Mouse (Mus musculus): Measurements from ENCODE around the gene Scamp1. TPM values are rescaled to one million over a fixed set of nuclear protein-coding genes. Genes with fewer than 3 reads are reported as not detected.

Gene Scamp1
- total RNA-seq, 1 experiment from 2014 or later = 12.9 TPM

DNA sequence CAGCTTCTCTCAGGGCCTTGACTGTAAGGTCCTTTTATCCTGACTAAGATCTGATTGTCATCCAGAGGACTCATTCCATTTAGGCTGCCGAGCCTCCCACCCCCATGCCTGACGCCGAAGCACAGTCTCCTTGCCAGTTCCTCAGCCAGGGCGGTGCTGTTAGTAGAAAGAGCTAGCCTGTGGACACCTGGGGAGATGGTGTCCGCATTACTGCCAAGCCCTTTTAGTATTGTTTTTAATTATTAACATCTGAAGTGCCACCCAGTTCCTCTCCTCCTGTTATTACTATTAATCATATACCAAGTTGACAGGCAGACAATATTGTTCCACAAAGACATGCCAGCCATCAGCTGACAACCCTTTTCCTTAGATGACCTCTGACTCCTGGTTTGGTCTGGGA is 103.6 kb downstream of the Scamp1 start:
- no peak for ATAC-seq (replicated peaks; ENCODE audit: low read depth, poor library complexity, severe bottlenecking)

DNA sequence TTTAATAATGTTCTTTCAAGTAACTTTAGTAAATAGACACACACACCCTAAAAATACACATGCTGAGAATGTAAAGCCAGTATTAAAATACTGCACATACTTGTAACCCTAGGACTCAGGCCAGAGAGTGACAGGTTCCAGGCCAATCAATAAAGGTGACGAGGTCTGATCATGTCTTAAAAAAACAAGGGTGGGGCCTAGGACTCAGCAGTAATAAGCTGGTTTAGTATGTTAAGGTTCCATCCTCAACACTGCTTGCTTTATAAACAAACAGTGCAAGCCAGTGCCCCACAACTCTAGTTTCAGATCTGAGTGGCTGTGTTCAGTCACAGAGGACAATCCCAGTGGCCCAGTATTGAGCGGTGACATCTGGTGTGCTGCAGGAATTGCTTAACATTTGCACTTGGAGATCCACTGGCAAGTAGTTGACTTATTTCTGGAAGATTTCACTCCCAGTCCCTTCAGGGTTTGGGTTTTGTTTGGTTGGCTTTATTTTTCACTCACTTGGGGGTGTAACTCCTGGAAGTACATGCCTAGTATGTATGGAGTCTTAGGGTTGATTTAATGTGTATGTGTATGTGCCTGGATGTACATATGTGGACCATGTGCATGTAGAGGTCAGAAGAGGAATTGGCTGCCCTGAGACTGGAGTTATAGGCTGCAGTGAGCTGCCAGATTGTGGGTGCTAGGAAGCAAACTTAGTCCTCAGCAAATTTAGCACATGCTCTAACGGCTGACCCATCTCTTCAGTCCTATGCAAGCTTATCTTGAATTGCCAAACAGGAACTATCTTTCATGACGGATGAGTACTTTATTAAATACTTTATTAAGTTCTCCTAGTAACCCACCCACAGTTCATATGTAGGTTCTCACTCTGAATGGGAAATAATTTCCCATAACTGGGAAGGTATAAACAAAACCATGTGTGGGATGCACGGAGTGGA is 104.9 kb downstream of the Scamp1 start:
- no peak for ATAC-seq (replicated peaks; ENCODE audit: low read depth, poor library complexity, severe bottlenecking)

DNA sequence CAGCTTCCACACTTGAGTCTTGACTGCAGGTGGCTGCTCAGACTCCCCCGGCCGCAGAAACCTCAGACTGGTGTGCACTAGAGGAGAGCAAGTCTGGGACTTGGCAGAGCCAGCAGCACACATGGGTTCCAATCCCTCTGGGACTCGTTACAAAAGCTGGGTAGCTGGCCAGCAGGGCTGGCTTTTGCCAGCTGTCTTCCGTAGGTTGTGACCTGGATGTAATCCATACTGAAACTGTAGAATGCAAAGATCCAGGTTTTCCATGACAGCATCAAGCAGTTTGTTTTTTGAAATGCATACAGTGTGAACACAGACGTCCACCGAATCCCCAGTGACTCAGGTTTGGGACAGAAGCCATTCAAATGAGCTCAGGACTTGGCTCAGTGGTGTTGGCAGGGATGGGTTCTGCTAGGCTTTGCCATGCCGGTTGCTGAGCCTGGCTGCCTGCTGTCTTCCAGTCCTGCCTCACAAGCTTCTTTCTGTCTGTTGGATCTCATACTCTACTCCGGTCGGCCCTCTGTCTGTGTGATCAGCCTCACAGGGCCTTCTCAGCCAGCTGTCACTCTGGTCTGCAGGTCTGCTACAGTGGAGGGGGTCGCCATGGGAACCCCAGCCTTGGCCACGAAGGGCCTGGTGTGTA is 107.1 kb downstream of the Scamp1 start:
- no peak for ATAC-seq (replicated peaks; ENCODE audit: low read depth, poor library complexity, severe bottlenecking)

DNA sequence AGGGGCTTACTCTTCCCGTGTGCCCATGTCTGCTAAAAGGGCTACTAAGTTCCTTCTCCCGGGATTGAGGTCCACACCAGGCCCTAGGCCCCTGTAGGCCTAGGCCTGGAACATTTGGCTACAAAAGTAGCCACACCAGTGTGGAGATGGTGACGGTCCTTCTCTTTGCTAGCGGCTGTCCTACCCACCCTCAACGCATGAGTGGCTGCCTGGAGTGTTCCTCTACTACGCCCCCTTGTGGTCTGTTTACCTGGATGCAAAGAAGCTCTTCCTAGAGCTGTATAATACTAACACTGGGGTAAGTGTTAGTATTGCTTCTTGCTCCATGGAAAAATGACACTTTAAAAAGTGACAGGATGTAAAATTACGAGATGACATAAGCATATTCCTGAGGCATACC is 108.5 kb downstream of the Scamp1 start:
- ATAC-seq (replicated peaks; ENCODE audit: low read depth, poor library complexity, severe bottlenecking) = peak; percentile 45

DNA sequence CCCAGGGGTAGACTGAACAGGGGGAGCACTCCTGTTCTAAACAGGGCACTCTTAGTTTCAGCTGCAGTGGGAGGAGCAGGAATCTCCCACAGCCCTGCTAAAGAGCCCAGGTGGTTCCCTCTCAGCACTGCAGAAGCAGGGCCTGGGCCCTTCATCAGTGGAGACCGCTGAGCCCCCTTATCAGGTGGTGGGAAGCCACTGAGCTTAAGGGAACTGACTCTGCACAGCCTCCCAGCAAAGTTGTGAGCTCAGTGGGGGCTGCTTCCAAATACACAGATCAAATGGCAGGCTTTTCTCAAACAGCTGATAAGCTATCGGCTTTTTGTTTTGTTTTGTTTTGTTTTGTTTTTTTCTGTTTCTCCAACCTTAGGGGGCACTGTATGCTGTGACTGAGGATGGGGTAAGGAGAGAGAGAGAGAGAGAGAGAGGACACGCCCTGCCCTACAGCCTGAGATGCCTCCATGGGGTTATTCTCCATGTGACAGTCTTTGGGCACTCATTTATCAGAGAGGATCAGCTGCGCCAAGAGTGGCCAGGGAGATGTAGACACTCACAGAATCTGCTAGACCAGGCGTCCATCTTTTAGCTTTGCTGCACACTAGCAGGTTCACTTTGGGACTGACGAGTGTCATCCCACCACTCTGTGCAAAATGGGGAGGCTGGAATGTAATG is 110.1 kb downstream of the Scamp1 start:
- ATAC-seq (replicated peaks; ENCODE audit: low read depth, poor library complexity, severe bottlenecking) = peak; percentile 24

DNA sequence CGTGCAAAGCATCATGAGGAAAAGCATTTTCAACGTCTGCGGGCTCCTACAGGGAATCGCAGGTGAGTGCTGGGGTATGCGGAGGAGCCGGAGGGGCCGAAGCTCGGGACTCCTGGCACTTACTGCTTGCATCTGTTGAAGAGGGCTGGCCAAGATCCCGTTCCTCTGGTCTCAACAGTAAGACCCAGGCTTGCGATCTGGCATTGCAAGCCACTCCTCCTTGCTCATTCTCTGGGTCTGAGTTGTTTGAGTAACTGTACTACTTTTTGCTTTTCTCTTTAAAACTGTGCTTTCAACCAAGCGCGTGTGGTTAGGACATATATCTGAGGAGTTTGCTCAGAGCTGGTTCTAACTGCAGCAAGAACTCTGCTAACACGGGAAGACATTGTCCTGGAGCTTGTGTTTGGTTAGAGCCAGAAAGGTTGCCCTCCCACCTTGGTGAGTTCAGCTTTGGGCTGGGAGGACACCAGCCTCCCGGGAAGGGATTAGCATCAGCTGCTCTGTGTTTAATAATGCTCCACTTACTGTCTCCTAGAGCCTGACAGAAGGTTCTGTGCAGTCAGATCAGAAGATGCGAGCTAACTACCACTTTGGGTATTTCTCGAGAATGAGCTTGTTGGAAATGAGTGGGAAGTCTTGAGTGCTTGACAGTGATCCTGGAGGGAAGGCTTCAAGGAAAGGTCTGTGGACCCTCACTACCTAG is 110.9 kb downstream of the Scamp1 start:
- no peak for ATAC-seq (replicated peaks; ENCODE audit: low read depth, poor library complexity, severe bottlenecking)

DNA sequence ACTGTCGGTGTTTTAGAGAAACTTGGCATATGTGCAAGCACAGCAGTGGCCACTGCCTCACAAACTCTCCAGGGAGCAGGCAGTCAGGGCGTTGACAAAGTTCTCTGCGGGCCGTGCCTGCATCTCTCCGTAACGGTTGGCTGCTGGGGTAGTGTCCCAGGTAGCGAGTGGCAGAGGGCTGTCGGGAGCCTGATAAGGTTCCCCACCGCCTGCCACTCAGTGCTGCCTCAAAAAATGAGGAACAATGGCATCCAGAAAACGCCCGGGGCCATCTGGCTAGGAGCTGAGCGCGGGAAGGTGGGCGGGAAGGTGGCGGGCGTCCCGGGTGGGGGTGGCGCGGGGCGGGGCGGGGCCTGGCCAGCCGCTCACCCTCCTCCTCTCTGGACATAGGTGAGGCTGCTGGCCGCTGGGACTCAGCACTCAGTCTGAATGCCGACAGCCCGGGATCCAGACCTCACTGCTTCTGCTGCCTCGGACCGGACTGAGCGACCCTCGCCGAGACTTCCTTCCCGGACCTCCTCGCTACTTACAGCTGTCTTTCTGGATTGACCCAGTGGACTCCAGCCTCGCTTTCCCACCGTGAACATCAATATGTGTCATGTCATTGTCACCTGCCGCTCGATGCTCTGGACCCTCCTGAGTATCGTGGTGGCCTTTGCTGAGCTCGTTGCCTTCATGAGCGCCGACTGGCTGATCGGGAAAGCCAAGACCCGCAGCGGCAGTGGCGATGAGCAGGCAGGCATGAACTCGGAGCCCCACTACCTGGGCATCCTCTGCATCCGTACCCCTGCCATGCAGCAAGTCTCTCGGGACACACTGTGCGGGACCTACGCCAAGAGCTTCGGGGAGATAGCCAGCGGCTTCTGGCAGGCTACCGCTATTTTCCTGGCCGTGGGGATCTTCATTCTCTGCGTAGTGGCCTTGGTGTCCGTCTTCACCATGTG is 111.8 kb downstream of the Scamp1 start:
- peak; percentile 56 for ATAC-seq (replicated peaks; ENCODE audit: low read depth, poor library complexity, severe bottlenecking)

DNA sequence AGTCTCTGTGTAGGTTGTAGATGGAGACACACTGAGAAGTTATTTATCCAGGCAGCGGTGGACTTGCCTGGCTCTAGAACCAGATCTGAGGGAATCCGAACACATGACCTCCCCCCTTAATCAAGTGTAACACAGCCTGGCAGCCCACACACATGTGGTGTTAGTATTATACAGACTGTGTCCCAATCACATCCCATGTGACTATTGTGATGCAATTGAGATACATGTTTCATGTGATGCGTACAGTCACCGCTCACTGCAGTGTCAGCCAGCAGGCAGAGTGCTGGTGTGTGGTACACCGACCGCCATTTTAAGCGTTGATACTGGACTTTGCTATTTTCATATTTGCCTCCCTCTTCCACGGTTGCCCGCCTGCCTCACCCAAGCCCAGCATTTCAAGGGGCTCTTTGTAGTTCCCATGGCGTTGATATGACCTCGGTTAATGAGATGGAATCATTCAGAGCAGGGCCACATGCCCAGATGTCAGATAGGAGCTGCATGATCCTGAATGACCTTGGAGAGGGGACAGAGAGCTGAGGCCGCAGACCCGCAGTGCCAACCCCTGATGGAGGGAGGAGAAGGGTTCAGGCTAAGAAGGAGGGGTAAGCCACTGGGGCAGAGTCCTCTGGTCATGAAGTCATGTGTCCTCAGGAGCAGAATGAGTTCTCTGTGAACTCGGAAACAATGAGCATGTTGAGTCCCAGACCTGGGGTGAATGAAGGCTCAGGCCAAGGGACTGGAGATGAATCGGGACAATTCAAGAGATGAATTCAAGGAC is 112.9 kb downstream of the Scamp1 start:
- ATAC-seq (replicated peaks; ENCODE audit: low read depth, poor library complexity, severe bottlenecking) = no peak

DNA sequence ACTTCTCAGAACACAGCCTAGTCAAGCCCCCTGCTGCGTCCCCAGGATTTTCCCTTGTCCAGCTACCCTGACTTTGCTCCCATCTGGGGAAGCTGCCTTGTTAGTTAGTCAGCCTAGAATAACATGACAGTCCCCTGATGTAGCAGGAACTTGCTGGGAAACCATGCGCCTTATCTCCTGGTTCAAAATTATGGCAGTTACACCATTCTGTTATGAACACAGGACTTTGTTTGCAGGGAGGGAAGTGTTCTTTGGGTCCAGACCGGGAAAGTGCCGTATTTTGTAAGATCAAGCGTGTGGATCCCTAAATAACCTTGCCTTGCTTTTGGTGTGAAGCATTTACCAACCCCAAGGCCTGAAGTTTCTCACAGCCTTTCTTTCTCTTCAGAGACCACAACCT is 114.0 kb downstream of the Scamp1 start:
- ATAC-seq (replicated peaks; ENCODE audit: low read depth, poor library complexity, severe bottlenecking) = no peak

DNA sequence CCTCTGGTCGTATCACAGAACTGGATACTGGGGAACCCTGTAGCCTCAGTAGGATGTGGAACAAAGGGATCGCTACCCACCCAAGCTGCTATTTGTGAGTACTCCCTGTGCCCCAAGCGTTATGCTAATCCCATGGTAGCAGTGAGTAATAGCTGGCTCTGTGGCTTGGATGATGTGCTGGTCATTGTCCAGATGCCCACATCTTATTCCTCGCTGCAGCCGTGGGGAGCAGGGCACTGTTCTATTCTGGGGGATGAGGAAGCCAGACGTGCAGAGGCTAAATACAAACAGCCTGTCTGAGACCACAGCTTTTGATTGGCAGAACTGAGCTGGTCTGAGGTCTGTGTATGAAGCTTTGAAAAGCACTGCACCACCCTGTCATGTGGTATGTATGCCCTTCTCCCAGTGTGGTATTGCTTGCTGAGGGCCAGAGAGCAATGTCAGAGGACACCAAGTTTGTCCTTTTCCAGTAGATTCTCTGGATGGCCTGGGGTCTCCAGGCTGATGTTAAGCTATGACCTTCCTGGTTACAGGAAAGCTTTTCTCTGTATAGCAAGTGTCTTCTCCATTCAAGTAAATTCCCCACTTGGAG is 116.2 kb downstream of the Scamp1 start:
- ATAC-seq (replicated peaks; ENCODE audit: low read depth, poor library complexity, severe bottlenecking) = peak; percentile 36

DNA sequence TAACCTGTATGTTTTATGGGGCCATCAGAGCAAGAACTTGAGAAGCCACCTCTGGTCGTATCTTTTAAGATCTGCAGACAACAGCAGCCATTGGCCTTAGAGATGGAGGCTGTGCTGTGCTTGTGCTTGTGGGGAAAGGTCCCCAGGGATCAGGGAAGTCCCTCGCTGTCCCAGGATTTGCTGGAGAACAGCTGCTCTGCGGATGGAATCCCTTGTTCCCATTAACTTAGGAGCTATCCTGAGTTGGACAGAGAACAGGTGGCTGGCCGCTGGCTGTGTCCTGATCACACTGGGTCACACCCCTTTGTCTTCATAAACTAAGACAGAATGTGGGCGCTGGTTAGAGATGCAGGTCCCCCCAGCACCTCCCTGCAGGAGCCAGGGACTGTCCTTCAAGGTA is 117.3 kb downstream of the Scamp1 start:
- no peak for ATAC-seq (replicated peaks; ENCODE audit: low read depth, poor library complexity, severe bottlenecking)

DNA sequence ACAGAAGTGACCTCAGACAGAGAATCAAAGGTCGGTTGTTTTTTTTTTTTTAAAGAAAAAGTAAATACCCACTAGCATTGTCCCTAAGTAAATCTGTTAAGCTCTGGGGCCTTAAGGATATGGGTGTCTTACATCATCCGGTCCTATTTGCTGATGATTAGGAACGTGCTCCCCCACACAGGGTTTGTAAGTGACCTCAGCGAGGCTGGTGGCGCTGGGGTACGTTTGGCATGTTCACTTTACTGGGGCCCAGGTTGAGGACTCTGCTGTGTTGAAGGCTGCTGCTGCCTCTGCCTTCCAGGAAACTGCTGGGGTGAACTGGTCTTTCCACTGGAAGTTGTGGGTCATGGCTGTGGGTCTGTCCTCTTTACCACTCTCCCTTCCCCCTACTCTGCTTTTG is 121.2 kb downstream of the Scamp1 start:
- no peak for ATAC-seq (replicated peaks; ENCODE audit: low read depth, poor library complexity, severe bottlenecking)

DNA sequence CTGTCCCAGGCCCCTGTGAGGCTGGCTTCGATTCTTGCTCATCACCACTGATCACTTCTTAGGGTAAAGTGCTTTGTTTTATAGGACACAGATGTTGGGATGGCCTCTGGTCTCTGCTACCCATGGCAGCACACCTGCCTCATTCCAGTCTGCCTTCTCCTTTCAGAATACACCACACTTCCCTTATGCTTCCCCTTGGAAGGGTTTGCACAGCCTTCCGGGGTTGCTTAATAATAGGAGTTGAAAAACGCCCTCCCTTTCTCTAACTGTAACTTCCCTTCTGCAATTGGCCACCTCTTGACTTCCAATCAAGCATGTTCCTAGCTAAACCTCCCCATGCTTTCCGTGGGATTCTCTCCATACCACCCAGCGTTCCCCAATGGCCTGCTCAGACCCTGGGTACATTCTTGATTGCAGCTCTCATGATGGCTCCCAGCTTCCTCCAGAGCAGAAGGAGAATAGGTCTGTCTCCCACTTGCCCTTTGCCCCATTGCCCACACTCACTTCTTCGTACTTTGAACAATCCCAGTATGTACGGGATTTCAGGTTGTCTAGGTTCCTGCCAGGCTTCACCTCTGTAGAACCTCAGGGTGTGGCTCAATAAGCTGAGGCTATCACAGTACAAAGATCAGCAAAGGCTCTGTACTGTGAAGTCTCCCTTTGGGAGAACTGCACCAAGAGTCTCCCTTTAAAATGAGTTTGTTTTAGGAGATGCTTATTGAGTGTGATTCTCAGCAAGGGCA is 126.0 kb downstream of the Scamp1 start:
- peak; percentile 37; the same call in 1 of the 2 replicates for ATAC-seq (replicated peaks; ENCODE audit: low read depth, poor library complexity, severe bottlenecking)

DNA sequence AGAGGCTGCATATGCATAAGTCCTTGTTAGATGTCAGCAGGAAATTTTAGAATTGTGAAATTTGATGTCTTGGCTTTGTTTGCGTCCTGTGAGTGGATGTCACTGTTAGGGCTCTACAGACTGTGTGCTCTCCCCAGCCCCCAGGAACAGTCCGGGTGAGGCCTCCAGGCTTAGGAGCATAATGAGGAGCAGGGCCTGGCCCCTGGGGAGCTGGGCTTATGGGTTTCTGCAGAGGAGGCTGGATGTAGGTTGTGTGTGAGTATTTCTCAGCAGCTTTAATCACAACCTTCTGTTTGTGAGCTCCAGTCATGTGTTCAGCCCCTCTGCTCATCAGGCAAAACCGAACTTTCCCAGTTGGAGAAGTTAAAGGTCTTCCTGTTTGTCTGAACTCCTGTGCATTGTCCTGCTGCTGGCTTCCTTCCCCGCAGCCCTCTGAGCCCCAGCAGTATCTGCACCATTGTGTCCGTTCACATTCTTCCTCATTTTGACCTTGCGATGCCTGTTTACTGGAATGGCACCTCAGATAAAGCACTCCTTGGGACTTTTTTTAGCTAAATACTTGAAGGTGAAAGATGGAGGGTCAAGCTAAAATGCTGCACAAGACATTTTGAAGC is 126.7 kb downstream of the Scamp1 start:
- peak; percentile 36; the same call in 1 of the 2 replicates for ATAC-seq (replicated peaks; ENCODE audit: low read depth, poor library complexity, severe bottlenecking)

DNA sequence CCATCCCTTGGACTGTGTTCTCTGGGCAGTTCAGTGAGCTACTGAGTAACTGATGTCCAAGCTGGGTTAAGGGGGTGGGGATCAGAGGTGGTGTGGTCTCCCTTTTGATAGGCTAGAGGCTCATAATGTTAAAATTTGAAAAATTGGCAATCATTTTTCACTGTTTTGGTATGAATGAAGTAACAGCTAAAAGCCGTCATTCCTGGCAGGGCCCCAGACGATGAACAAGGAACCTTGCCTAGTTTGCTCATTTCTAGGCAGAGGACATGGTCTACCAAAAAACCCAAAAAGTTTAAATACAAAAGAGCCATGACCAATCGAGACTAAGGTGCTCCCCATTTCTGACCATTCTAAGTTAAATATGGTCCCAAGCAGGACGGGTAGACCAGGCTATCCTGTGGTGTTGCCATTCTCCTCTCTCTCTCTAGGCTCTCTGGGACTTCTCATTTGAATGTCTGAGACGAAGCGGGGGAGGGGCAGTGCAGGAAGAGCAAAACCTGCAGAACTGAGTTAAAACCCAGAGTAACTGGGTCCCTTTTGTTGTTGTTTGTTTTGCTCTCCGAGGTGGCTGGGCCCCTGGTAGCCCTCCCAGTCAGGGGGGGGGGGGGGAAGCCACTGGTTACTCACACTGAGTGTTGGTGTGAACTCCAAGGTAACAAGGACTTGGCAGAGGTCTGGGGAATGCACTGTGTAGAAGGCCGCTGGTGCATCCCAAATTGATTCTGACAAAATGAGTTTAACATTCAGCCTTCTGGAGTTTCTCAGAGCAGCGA is 129.8 kb downstream of the Scamp1 start:
- ATAC-seq (replicated peaks; ENCODE audit: low read depth, poor library complexity, severe bottlenecking) = no peak

Data from common myeloid progenitor, adult 5-6 weeks (primary cell).